Mouse (Mus musculus) liver, embryonic 14.5 days (tissue): Measurements from ENCODE around the gene Ppp1r36. TPM values are rescaled to one million over a fixed set of nuclear protein-coding genes. Genes with fewer than 3 reads are reported as not detected.

Experiments
- ATAC-seq: fragments of 200-750 bp; cut with Nextera tagmentation; 2 replicates; pipeline ENCODE4 v1.8.0; 2017; ENCODE audit warnings: moderate number of reproducible peaks, mild to moderate bottlenecking, moderate library complexity; ENCODE audit not compliant: insufficient read depth
- DNase-seq, 3 experiments: peaks; one replicate each; pipeline ENCODE4 v3.0.0-alpha.2; 2012 to 2013; ENCODE audit warnings: low read depth in 3 of 3, low spot score in 3 of 3
- H3K27ac ChIP-seq: fragments of 300-500 bp; sonication (generic); 2 replicates; pipeline ENCODE4 v1.5.1; 2014; ENCODE audit warnings: moderate library complexity, mild to moderate bottlenecking, control low read depth, inconsistent platforms
- H3K27me3 ChIP-seq: fragments of 300-500 bp; sonication (generic); 2 replicates; pipeline ENCODE4 v1.6.1; 2014; ENCODE audit warnings: mild to moderate bottlenecking, low read length, moderate library complexity; ENCODE audit not compliant: control insufficient read depth, insufficient read depth
- H3K36me3 ChIP-seq: fragments of 300-500 bp; sonication (generic); replicated peaks from 2 replicates; pipeline ENCODE4 v1.6.1; 2014; ENCODE audit warnings: low read depth; ENCODE audit not compliant: control insufficient read depth, insufficient read depth
- H3K4me1 ChIP-seq, 2 experiments: fragments of 200-500 bp in 1 of 2; fragments of 300-500 bp in 1 of 2; sonication (generic) in 1 of 2; replicated peaks; 2 replicates each; pipeline ENCODE4 v1.6.1; 2012 to 2014; ENCODE audit warnings: antibody characterized with exemption in 1 of 2, inconsistent platforms in 1 of 2, low read length in 1 of 2; ENCODE audit not compliant: control insufficient read depth in 2 of 2, insufficient read depth in 2 of 2
- H3K4me2 ChIP-seq: fragments of 300-500 bp; sonication (generic); 2 replicates; pipeline ENCODE4 v1.6.1; 2014; ENCODE audit warnings: low read depth, mild to moderate bottlenecking, control low read depth, moderate library complexity
- H3K4me3 ChIP-seq, 2 experiments: fragments of 200-500 bp in 1 of 2; fragments of 300-500 bp in 1 of 2; sonication (generic) in 1 of 2; 2 replicates each; pipeline ENCODE4 v1.5.1; 2012 to 2014; ENCODE audit warnings: low read depth in 2 of 2, low read length in 2 of 2, mild to moderate bottlenecking in 2 of 2, control low read depth in 1 of 2, inconsistent platforms in 1 of 2, moderate library complexity in 1 of 2; ENCODE audit not compliant: insufficient read depth in 1 of 2
- H3K9ac ChIP-seq: fragments of 300-500 bp; sonication (generic); replicated peaks from 2 replicates; pipeline ENCODE4 v1.6.1; 2014; ENCODE audit warnings: mild to moderate bottlenecking, control low read depth, moderate library complexity
- H3K9me3 ChIP-seq: fragments of 300-500 bp; sonication (generic); 2 replicates; pipeline ENCODE4 v1.6.1; 2016; ENCODE audit warnings: low read length, mixed read lengths; ENCODE audit not compliant: control insufficient read depth
- CTCF ChIP-seq: IDR thresholded peaks from 2 replicates; pipeline ENCODE4 v1.5.1; 2016; ENCODE audit warnings: antibody characterized with exemption, low read depth, control low read depth
- EP300 ChIP-seq: IDR thresholded peaks from 2 replicates; pipeline ENCODE4 v1.6.1; 2016; ENCODE audit warnings: antibody characterized with exemption, low read depth
- WGBS: fragments of 180-500 bp; shearing (Covaris S2); extraction: QIAGEN DNeasy Blood & Tissue Kit; methylation state at CpG from one replicate; pipeline ENCODE4 v1.1.7; 2014; ENCODE audit not compliant: insufficient replicate concordance; 5-methylcytosine and 5-hydroxymethylcytosine counted together
- polyA plus RNA-seq, 2 experiments: library from polyadenylated mRNA; depleted of rRNA in 1 of 2; stranded (reverse) in 1 of 2; unstranded in 1 of 2; fragments of >200 nt; fragmentation: Nextera tagmentation in 1 of 2; extraction: Ambion mirVana in 1 of 2; gene quantifications; 2 replicates each; pipeline versions ENCODE4 v1.2.1 to v1.2.3; 2012 to 2014

Ppp1r36 gene
- polyA plus RNA-seq, 2 experiments = 0.04 TPM; not detected in 1

DNA sequence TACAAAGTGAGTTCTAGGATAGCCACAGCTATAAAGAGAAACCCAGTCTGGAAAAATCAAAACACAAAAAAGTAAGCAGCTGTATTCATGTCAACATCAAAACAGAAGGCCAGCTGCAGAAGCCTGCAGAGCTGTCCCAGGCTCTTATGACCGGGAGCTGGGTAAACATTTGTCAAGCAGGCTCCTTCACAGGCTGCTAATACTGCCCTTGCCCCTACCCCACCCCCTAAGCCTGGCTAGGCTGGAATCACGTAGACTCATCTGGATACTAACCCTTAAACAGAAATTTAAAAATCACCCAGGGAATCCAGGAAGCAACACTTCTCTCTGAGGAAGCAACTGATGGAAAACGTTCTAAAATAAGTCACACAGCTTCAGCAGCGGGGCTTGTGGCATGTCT is 67.5 kb downstream of the Ppp1r36 start:
- Histone ChIP-seq H3K4me1 (peaks cover 0 to 3% of the 10 kb centered on the region in 2 experiments; a peak in 1 of 4 replicates), H3K27me3 (no peaks in the 10 kb centered on the region), H3K4me2 (no peak overlapping the region), H3K27ac (no peak overlapping the region), H3K4me3 (no peak overlapping the region), H3K36me3 (no peaks in the 10 kb centered on the region), H3K9ac (no peak overlapping the region), H3K9me3 (no peaks in the 10 kb centered on the region)
- WGBS = 25% methylated on average over 4 of the region's 4 CpGs
- DNase-seq (no peak), ATAC-seq (no peak)
- TF ChIP-seq EP300 (no peak), CTCF (no peak)

DNA sequence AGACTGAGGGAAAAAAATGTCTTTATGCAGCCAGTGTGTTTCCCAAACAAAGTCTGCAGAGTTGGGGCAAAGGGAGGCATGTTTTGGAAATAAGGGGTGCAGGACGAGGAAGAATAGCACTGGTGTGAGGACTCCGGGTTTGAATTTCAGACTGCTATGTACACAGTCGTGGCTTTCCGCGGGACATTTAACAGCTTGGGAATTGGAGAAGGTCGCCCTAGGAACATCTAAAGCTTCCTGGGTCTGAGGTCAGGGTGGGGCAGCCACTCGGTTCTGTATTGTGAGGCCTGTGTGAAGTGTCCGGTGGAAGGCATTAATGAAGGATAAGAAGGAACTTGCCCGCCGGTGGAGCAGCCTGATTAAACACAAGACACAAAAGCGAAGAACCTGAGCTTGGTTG is 68.0 kb downstream of the Ppp1r36 start:
- TF ChIP-seq CTCF = no peak
- TF ChIP-seq EP300 = no peak
- peaks cover 0 to 3% of the 10 kb centered on the region in 2 experiments; a peak in 1 of 4 replicates for H3K4me1 ChIP-seq
- no peaks in the 10 kb centered on the region for H3K36me3 ChIP-seq
- H3K9me3 ChIP-seq = no peaks in the 10 kb centered on the region
- no peak for ATAC-seq
- H3K27me3 ChIP-seq = no peaks in the 10 kb centered on the region
- no peak for DNase-seq
- no peak overlapping the region for H3K4me3 ChIP-seq
- WGBS = 41% methylated on average over 11 of the region's 11 CpGs
- no peak overlapping the region for H3K27ac ChIP-seq
- H3K4me2 ChIP-seq = no peak overlapping the region
- no peak overlapping the region for H3K9ac ChIP-seq

DNA sequence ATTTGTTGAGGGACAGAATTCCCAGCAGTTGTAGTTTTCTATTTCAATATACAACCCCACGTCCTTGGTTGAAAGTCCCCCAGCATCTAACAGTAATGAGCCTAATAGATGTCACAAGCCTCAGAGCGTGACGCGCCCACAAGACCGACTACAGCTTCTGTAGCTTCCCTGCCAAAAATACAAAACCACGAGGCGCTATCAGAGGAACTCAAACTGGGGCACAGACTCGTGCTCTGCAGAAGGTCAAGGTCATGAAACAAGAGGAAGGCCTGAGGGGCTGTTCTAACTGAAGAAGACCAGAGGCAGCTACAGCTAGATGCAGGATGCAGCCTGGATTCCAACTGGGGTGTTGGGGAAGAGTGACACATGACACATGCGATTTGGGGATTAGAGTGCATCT is 69.6 kb downstream of the Ppp1r36 start:
- no peak for ATAC-seq
- DNase-seq = no peak
- no peak overlapping the region for H3K4me2 ChIP-seq
- no peak overlapping the region for H3K4me3 ChIP-seq
- H3K36me3 ChIP-seq = no peaks in the 10 kb centered on the region
- H3K27me3 ChIP-seq = no peaks in the 10 kb centered on the region
- H3K4me1 ChIP-seq = peaks cover 0 to 3% of the 10 kb centered on the region in 2 experiments; a peak in 1 of 4 replicates
- TF ChIP-seq CTCF = no peak
- no peak for TF ChIP-seq EP300
- WGBS = 29% methylated on average over 9 of the region's 9 CpGs
- no peak overlapping the region for H3K9ac ChIP-seq
- no peak overlapping the region for H3K27ac ChIP-seq
- H3K9me3 ChIP-seq = no peaks in the 10 kb centered on the region

Other genes with a start within 250 kb of the Ppp1r36 start
- gene Esr2, start 240.3 kb upstream of the Ppp1r36 start, polyA plus RNA-seq (2012; rRNA removed) = 0.01 TPM in 1 of 2 replicates, not detected in the other
- gene Esr2, start 240.3 kb upstream of the Ppp1r36 start, polyA plus RNA-seq (2014; fragmentation: Nextera tagmentation; extraction: Ambion mirVana) = not detected in 2 replicates
- 0.04 TPM in 1 of 2 replicates, not detected in the other for gene Tex21, start 170.8 kb upstream of the Ppp1r36 start, polyA plus RNA-seq (2012; rRNA removed)
- gene Tex21, start 170.8 kb upstream of the Ppp1r36 start, polyA plus RNA-seq (2014; fragmentation: Nextera tagmentation; extraction: Ambion mirVana) = 0.14 TPM in 1 of 2 replicates, not detected in the other
- gene Mthfd1, start 162.2 kb upstream of the Ppp1r36 start, polyA plus RNA-seq (2012; rRNA removed) = 37.5 and 58.5 TPM in 2 replicates
- gene Mthfd1, start 162.2 kb upstream of the Ppp1r36 start, polyA plus RNA-seq (2014; fragmentation: Nextera tagmentation; extraction: Ambion mirVana) = 83.5 and 92.8 TPM in 2 replicates
- gene Akap5, start 92.6 kb upstream of the Ppp1r36 start, polyA plus RNA-seq (2012; rRNA removed) = 0.21 and 0.32 TPM in 2 replicates
- 0.14 and 0.25 TPM in 2 replicates for gene Akap5, start 92.6 kb upstream of the Ppp1r36 start, polyA plus RNA-seq (2014; fragmentation: Nextera tagmentation; extraction: Ambion mirVana)
- gene Zbtb25, start 47.9 kb upstream of the Ppp1r36 start, polyA plus RNA-seq (2012; rRNA removed) = 5.1 and 5.6 TPM in 2 replicates
- 7.2 and 7.8 TPM in 2 replicates for gene Zbtb25, start 47.9 kb upstream of the Ppp1r36 start, polyA plus RNA-seq (2014; fragmentation: Nextera tagmentation; extraction: Ambion mirVana)
- gene Zbtb1, start 47.3 kb upstream of the Ppp1r36 start, polyA plus RNA-seq (2012; rRNA removed) = 1.5 and 2.6 TPM in 2 replicates
- gene Zbtb1, start 47.3 kb upstream of the Ppp1r36 start, polyA plus RNA-seq (2014; fragmentation: Nextera tagmentation; extraction: Ambion mirVana) = 3.5 and 4.4 TPM in 2 replicates
- gene Hspa2, start 13.4 kb upstream of the Ppp1r36 start, polyA plus RNA-seq (2012; rRNA removed) = 1.0 and 1.3 TPM in 2 replicates
- gene Hspa2, start 13.4 kb upstream of the Ppp1r36 start, polyA plus RNA-seq (2014; fragmentation: Nextera tagmentation; extraction: Ambion mirVana) = 1.4 and 1.9 TPM in 2 replicates
- gene Plekhg3, start 113.4 kb downstream of the Ppp1r36 start, polyA plus RNA-seq (2012; rRNA removed) = 4.1 and 5.0 TPM in 2 replicates
- gene Plekhg3, start 113.4 kb downstream of the Ppp1r36 start, polyA plus RNA-seq (2014; fragmentation: Nextera tagmentation; extraction: Ambion mirVana) = 1.4 and 2.3 TPM in 2 replicates